Mouse (Mus musculus) lung, postnatal 0 days (tissue): ENCODE results near the gene Slc9a7. TPM values are rescaled to one million over a fixed set of nuclear protein-coding genes. Genes with fewer than 3 reads are reported as not detected.
A peak's percentile ranks its signal among the peaks of the same experiment; 100 is the strongest.

ENCODE experiments used
- ATAC-seq: fragments of 200-750 bp; cut with Nextera tagmentation; 2 replicates; pipeline ENCODE4 v1.8.0; 2017; ENCODE audit warnings: moderate library complexity
- DNase-seq: peaks from one replicate; pipeline ENCODE4 v3.0.0-alpha.2; 2016; ENCODE audit warnings: low spot score
- H3K27ac ChIP-seq: fragments of 300-500 bp; sonication (generic); 2 replicates; pipeline ENCODE4 v1.5.1; 2014; ENCODE audit warnings: antibody characterized with exemption, mild to moderate bottlenecking, low read length, mixed read lengths
- H3K27me3 ChIP-seq: fragments of 300-500 bp; sonication (generic); replicated peaks from 2 replicates; pipeline ENCODE4 v1.6.1; 2014; ENCODE audit warnings: low read length, mixed read lengths; ENCODE audit not compliant: insufficient read depth
- H3K36me3 ChIP-seq: fragments of 300-500 bp; sonication (generic); 2 replicates; pipeline ENCODE4 v1.6.1; 2014; ENCODE audit warnings: low read length, mixed read lengths; ENCODE audit not compliant: insufficient read depth
- H3K4me1 ChIP-seq: fragments of 300-500 bp; sonication (generic); 2 replicates; pipeline ENCODE4 v1.6.1; 2014; ENCODE audit warnings: antibody characterized with exemption, low read depth, low read length, mixed read lengths; ENCODE audit not compliant: insufficient read depth
- H3K4me2 ChIP-seq: fragments of 300-500 bp; sonication (generic); replicated peaks from 2 replicates; pipeline ENCODE4 v1.6.1; 2014; ENCODE audit warnings: low read depth, mild to moderate bottlenecking, low read length, moderate library complexity, mixed read lengths
- H3K4me3 ChIP-seq: fragments of 300-500 bp; sonication (generic); 2 replicates; pipeline ENCODE4 v1.5.1; 2014; ENCODE audit warnings: low read depth, low read length
- H3K9ac ChIP-seq: fragments of 300-500 bp; sonication (generic); replicated peaks from 2 replicates; pipeline ENCODE4 v1.6.1; 2014; ENCODE audit warnings: low read depth, mild to moderate bottlenecking
- H3K9me3 ChIP-seq: fragments of 300-500 bp; sonication (generic); 2 replicates; pipeline ENCODE4 v1.6.1; 2016; ENCODE audit warnings: low read length, mixed read lengths
- CTCF ChIP-seq: IDR thresholded peaks from 2 replicates; pipeline ENCODE4 v1.5.1; 2016; ENCODE audit warnings: antibody characterized with exemption, mild to moderate bottlenecking
- EP300 ChIP-seq: IDR thresholded peaks from 2 replicates; pipeline ENCODE4 v1.6.1; 2016; ENCODE audit warnings: antibody characterized with exemption, mild to moderate bottlenecking, control low read depth
- WGBS: fragments of 180-500 bp; shearing (Covaris S2); extraction: QIAGEN DNeasy Blood & Tissue Kit; methylation state at CpG from one replicate; pipeline ENCODE4 v1.1.7; 2014; 5-methylcytosine and 5-hydroxymethylcytosine counted together
- polyA plus RNA-seq: library from polyadenylated mRNA; unstranded; fragments of >200 nt; fragmentation: Nextera tagmentation; extraction: Ambion mirVana; gene quantifications from 2 replicates; pipeline ENCODE4 v1.2.1, GENCODE M21; 2015

Gene Slc9a7
- polyA plus RNA-seq, 1 experiment from 2014 or later: 0.54 TPM

- TF ChIP-seq CTCF: no peak
- no peak for TF ChIP-seq EP300
- Histone ChIP-seq H3K27ac (no peak overlapping the region), H3K36me3 (no peaks in the 10 kb centered on the region), H3K4me1 (no peaks in the 10 kb centered on the region), H3K4me3 (no peak overlapping the region), H3K9ac (no peak overlapping the region), H3K4me2 (no peak overlapping the region), H3K27me3 (no peaks in the 10 kb centered on the region), H3K9me3 (no peaks in the 10 kb centered on the region)
- WGBS: 56% methylated on average over 3 of the region's 3 CpGs
- DNase-seq (no peak), ATAC-seq (no peak)
These were observed 126.6 kb downstream of the Slc9a7 start for GRCm38 (mm10) chrX:20164984-20165383.

- DNase-seq: peak; percentile 72
- TF ChIP-seq CTCF (peak; percentile 82), EP300 (no peak)
- no peak overlapping the region for H3K9ac ChIP-seq
- H3K27ac ChIP-seq: no peak overlapping the region
- H3K4me2 ChIP-seq: no peak overlapping the region
- peak; percentile 89 for ATAC-seq
- no peaks in the 10 kb centered on the region for H3K27me3 ChIP-seq
- 3% methylated on average over 3 of the region's 4 CpGs for WGBS
- no peaks in the 10 kb centered on the region for H3K36me3 ChIP-seq
- H3K9me3 ChIP-seq: no peaks in the 10 kb centered on the region
- no peak overlapping the region for H3K4me3 ChIP-seq
- H3K4me1 ChIP-seq: no peaks in the 10 kb centered on the region
These were observed 129.3 kb downstream of the Slc9a7 start for GRCm38 (mm10) chrX:20162322-20162711.

GRCm38 (mm10) chrX:20161687-20162321 lies 129.8 kb downstream of the Slc9a7 start:
- no peaks in the 10 kb centered on the region for H3K9me3 ChIP-seq
- no peak overlapping the region for H3K4me2 ChIP-seq
- no peak overlapping the region for H3K27ac ChIP-seq
- no peaks in the 10 kb centered on the region for H3K36me3 ChIP-seq
- no peak overlapping the region for H3K4me3 ChIP-seq
- no peaks in the 10 kb centered on the region for H3K27me3 ChIP-seq
- no peak overlapping the region for H3K9ac ChIP-seq
- DNase-seq (peak; percentile 42), ATAC-seq (peak; percentile 82)
- H3K4me1 ChIP-seq: no peaks in the 10 kb centered on the region
- 38% methylated on average over 9 of the region's 9 CpGs for WGBS
- peak; percentile 46 for TF ChIP-seq CTCF
- TF ChIP-seq EP300: no peak

- Histone ChIP-seq H3K4me1 (no peaks in the 10 kb centered on the region), H3K9me3 (no peaks in the 10 kb centered on the region), H3K9ac (no peak overlapping the region), H3K27me3 (no peaks in the 10 kb centered on the region), H3K4me3 (no peak overlapping the region), H3K27ac (no peak overlapping the region), H3K4me2 (no peak overlapping the region), H3K36me3 (no peaks in the 10 kb centered on the region)
- 37% methylated on average over 1 of the region's 1 CpGs for WGBS
- DNase-seq: no peak
- ATAC-seq: 0 out of 2 replicates have a peak, but pooled peaks have one; percentile 33
- TF ChIP-seq CTCF: no peak
- no peak for TF ChIP-seq EP300
These were observed 131.3 kb downstream of the Slc9a7 start for GRCm38 (mm10) chrX:20160301-20160700.

GRCm38 (mm10) chrX:20157519-20157918 lies 134.1 kb downstream of the Slc9a7 start:
- Histone ChIP-seq H3K27ac (no peak overlapping the region), H3K9me3 (no peaks in the 10 kb centered on the region), H3K9ac (no peak overlapping the region), H3K4me1 (no peaks in the 10 kb centered on the region), H3K27me3 (no peaks in the 10 kb centered on the region), H3K4me2 (no peak overlapping the region), H3K36me3 (no peaks in the 10 kb centered on the region), H3K4me3 (no peak overlapping the region)
- 10% methylated on average over 2 of the region's 2 CpGs for WGBS
- TF ChIP-seq EP300 (no peak), CTCF (peak; percentile 71)
- DNase-seq (peak; percentile 71), ATAC-seq (peak; percentile 22; the same call in 1 of the 2 replicates)

GRCm38 (mm10) chrX:20129466-20129865 lies 162.1 kb downstream of the Slc9a7 start:
- DNase-seq: peak; percentile 10
- 48% methylated on average over 1 of the region's 1 CpGs for WGBS
- ATAC-seq: no peak

More at GRCm38 (mm10) chrX:20129466-20129865, 162.1 kb downstream of the Slc9a7 start:
- Histone ChIP-seq H3K4me1 (no peaks in the 10 kb centered on the region), H3K9me3 (no peaks in the 10 kb centered on the region), H3K36me3 (no peaks in the 10 kb centered on the region), H3K4me3 (no peak overlapping the region), H3K27me3 (no peaks in the 10 kb centered on the region), H3K27ac (no peak overlapping the region), H3K4me2 (no peak overlapping the region), H3K9ac (no peak overlapping the region)
- TF ChIP-seq CTCF (no peak), EP300 (no peak)
